Mouse (Mus musculus): ENCODE results near the gene Tssk4. TPM values are rescaled to one million over a fixed set of nuclear protein-coding genes. Genes with fewer than 3 reads are reported as not detected.

Tssk4 gene
- polyA plus RNA-seq, 1 experiment: 1.2 TPM

Other genes starting within 250 kb of the Tssk4 start
- gene Dhrs4, start 171.4 kb upstream of the Tssk4 start, polyA plus RNA-seq (2012; rRNA removed): 17.1 and 17.6 TPM in 2 replicates
- gene Carmil3, start 159.5 kb upstream of the Tssk4 start, polyA plus RNA-seq (2012; rRNA removed): 69.2 and 72.1 TPM in 2 replicates
- 512 and 532 TPM in 2 replicates for gene Cpne6, start 139.7 kb upstream of the Tssk4 start, polyA plus RNA-seq (2012; rRNA removed)
- gene Nrl, start 125.2 kb upstream of the Tssk4 start, polyA plus RNA-seq (2012; rRNA removed): 0.69 and 0.82 TPM in 2 replicates
- gene Pck2, start 109.9 kb upstream of the Tssk4 start, polyA plus RNA-seq (2012; rRNA removed): 30.5 and 36.9 TPM in 2 replicates
- 107 and 128 TPM in 2 replicates for gene Dcaf11, start 90.2 kb upstream of the Tssk4 start, polyA plus RNA-seq (2012; rRNA removed)
- 1.3 and 1.7 TPM in 2 replicates for gene A730061H03Rik, start 89.8 kb upstream of the Tssk4 start, polyA plus RNA-seq (2012; rRNA removed)
- gene Fitm1, start 74.6 kb upstream of the Tssk4 start, polyA plus RNA-seq (2012; rRNA removed): 0.11 TPM in 1 of 2 replicates, not detected in the other
- 62.6 and 82.8 TPM in 2 replicates for gene Psme1, start 72.1 kb upstream of the Tssk4 start, polyA plus RNA-seq (2012; rRNA removed)
- gene Emc9, start 64.9 kb upstream of the Tssk4 start, polyA plus RNA-seq (2012; rRNA removed): 56.3 and 58.2 TPM in 2 replicates
- gene Psme2, start 59.1 kb upstream of the Tssk4 start, polyA plus RNA-seq (2012; rRNA removed): 43.2 and 46.9 TPM in 2 replicates
- 24.2 TPM in 2 replicates for gene Rnf31, start 58.5 kb upstream of the Tssk4 start, polyA plus RNA-seq (2012; rRNA removed)
- gene Irf9, start 46.6 kb upstream of the Tssk4 start, polyA plus RNA-seq (2012; rRNA removed): 19.1 and 22.9 TPM in 2 replicates
- gene Rec8, start 32.1 kb upstream of the Tssk4 start, polyA plus RNA-seq (2012; rRNA removed): 17.2 and 22.6 TPM in 2 replicates
- gene Ipo4, start 14.2 kb upstream of the Tssk4 start, polyA plus RNA-seq (2012; rRNA removed): 139 and 152 TPM in 2 replicates
- gene Gm49378, start 12.3 kb upstream of the Tssk4 start, polyA plus RNA-seq (2012; rRNA removed): 4.3 and 6.2 TPM in 2 replicates
- 33.0 and 38.5 TPM in 2 replicates for gene Tm9sf1, start 6.4 kb upstream of the Tssk4 start, polyA plus RNA-seq (2012; rRNA removed)
- gene Mdp1, start 10.3 kb downstream of the Tssk4 start, polyA plus RNA-seq (2012; rRNA removed): 46.0 and 46.7 TPM in 2 replicates
- gene Gmpr2, start 21.8 kb downstream of the Tssk4 start, polyA plus RNA-seq (2012; rRNA removed): 30.6 and 33.0 TPM in 2 replicates
- gene Nedd8, start 21.9 kb downstream of the Tssk4 start, polyA plus RNA-seq (2012; rRNA removed): 351 and 383 TPM in 2 replicates
- 19.2 and 21.7 TPM in 2 replicates for gene Tinf2, start 31.6 kb downstream of the Tssk4 start, polyA plus RNA-seq (2012; rRNA removed)
- gene Tgm1, start 63.7 kb downstream of the Tssk4 start, polyA plus RNA-seq (2012; rRNA removed): 0.14 and 0.21 TPM in 2 replicates
- 60.7 and 64.3 TPM in 2 replicates for gene Rabggta, start 72.1 kb downstream of the Tssk4 start, polyA plus RNA-seq (2012; rRNA removed)
- 111 and 119 TPM in 2 replicates for gene Dhrs1, start 95.5 kb downstream of the Tssk4 start, polyA plus RNA-seq (2012; rRNA removed)
- gene Nop9, start 95.5 kb downstream of the Tssk4 start, polyA plus RNA-seq (2012; rRNA removed): 8.9 and 9.0 TPM in 2 replicates
- 15.6 and 18.7 TPM in 2 replicates for gene Cideb, start 108.3 kb downstream of the Tssk4 start, polyA plus RNA-seq (2012; rRNA removed)
- 0.18 and 0.19 TPM in 2 replicates for gene Ltb4r2, start 111.2 kb downstream of the Tssk4 start, polyA plus RNA-seq (2012; rRNA removed)
- gene Ltb4r1, start 115.8 kb downstream of the Tssk4 start, polyA plus RNA-seq (2012; rRNA removed): 0.11 and 0.14 TPM in 2 replicates
- gene Adcy4, start 133.9 kb downstream of the Tssk4 start, polyA plus RNA-seq (2012; rRNA removed): 4.0 and 4.3 TPM in 2 replicates
- gene Ripk3, start 138.7 kb downstream of the Tssk4 start, polyA plus RNA-seq (2012; rRNA removed): 0.67 and 0.68 TPM in 2 replicates
- gene Nfatc4, start 173.0 kb downstream of the Tssk4 start, polyA plus RNA-seq (2012; rRNA removed): 1.5 and 2.7 TPM in 2 replicates
- gene Nynrin, start 203.8 kb downstream of the Tssk4 start, polyA plus RNA-seq (2012; rRNA removed): 3.8 and 4.3 TPM in 2 replicates
- 0.25 and 0.26 TPM in 2 replicates for gene Cbln3, start 234.2 kb downstream of the Tssk4 start, polyA plus RNA-seq (2012; rRNA removed)
- gene Khnyn, start 234.8 kb downstream of the Tssk4 start, polyA plus RNA-seq (2012; rRNA removed): 10.3 and 12.2 TPM in 2 replicates